Mouse (Mus musculus): ENCODE measurements around the gene Ehd2. TPM values are rescaled to one million over a fixed set of nuclear protein-coding genes. Genes with fewer than 3 reads are reported as not detected.
"Not testable (repeated sequence)": the region's sequence is repeated elsewhere in the genome, so short reads cannot be mapped to it uniquely, and the experiment has no call there.

Ehd2 gene
- total RNA-seq, 2 experiments from 2014 or later = 4.5 to 6.1 TPM

DNA sequence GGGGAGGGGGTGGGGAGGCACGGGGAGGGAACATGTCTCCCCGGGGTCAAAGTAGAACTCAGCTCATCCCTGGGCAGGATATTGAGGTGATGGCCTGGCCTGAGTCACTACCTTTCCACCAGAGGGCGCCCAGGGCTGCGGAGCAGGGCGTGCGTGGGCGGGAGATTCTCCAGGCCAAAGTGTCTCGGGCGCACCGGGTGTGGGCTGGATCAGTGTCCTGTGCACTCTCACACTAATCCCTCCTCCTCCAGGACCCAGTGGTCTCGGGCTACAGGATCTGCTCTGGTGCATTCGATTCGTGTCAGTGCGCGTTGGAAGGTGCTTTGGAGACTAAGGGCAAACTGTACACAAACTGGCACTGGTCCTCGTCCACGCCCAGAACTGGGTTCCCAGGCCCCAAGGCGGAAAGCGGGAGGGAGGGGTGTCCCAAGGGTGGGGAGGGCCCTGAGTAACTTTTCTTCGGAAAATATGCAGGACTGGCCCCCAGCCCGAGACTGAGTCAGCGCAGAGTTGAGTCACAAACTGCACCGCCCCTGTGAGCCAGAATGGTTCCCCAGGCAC, 18.9 kb downstream of the Ehd2 start:
- DNase-seq (ENCODE audit: low spot score in 2 of 2) = peak; percentile 71 to 72

DNA sequence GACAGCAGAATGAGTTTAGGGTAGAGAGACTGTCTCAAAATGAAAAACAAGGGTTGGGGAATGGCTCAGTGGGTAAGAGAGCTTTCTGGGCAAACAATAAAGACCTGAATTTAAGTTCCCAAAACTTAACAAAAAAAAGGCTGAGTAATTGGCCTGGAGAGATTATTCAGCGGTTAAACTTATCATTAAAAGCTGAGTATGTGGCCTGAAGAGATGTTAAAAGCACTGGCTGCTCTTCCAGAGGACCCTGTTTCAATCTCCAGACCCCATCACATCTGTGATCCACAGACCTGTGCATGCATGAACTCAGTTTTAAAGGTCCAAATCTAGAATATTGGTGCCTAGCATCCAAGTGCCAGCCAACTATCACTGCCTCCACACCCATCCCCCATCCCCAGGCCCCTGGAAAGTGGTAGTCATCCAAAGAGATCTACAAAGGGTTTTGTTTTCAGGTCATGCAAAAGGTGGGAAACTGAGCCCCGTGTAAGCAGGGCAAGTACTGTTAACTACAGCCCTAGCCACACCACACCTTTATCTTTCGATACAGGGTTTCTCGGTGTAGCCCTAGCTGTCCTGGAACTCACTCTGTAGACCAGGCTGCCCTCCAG, 19.6 kb downstream of the Ehd2 start:
- no peak for DNase-seq (ENCODE audit: low spot score in 2 of 2)

DNA sequence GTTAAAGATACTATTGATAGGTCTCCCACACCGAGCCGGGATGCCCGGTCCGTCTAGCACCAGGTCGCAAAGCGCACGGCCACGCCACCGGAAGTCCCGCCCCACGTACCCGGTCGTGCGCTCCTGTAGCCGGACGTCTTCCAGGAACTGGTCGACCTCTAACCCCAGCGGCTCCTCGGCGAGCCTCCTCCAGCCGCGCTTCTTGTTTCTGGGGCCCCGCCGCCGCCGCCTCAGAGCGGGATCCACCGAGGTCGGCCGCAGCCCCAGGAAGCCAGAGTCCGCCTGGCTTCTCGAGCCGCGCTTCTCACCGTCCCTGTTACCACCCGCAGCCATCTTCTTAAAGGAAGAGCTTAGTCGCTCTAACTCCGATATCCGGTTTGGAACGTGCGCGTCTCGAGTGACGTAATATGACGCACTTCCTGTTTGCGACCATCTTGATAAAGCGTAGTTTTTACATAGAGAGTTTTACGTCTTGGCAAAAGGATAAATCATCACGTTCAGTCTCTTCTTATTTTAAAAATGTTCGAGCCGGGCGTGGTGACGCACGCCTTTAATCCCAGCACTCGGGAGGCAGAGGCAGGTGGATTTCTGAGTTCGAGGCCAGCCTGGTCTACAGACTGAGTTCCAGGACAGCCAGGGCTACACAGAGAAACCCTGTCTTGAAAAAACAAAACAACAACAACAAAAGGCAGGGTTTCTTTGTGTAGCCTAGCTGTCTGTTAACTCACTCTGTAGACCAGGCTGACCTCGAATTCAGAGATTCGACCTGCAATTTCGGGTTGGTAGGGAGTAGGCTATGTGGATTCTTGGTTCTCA, 21.4 kb downstream of the Ehd2 start, which contains the start of gene Nop53:
Gene Nop53 (minus strand): TSS at position 354 of the 816 bp plus-strand sequence.
- DNase-seq (ENCODE audit: low spot score in 2 of 2) = peak; percentile 92 to 94

DNA sequence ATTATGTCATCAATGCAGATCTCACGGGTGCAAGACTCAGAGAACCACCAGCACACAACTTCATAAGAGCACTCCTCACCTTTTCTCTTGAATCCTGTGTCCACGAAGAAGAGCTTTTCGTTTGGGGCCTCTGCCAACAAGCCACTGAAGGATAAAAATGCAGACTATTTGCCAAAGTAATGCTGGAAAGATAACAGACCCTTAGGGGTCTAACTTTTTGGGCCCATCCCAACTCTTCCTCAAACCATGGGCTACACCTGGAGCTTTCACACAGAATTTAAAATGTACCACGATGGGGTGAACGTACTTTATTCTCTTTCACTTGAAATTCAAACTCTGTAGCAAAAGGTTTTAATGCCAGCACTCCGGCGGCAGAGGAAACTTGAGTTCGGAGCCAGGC, 22.2 kb downstream of the Ehd2 start:
- DNase-seq (ENCODE audit: low spot score in 2 of 2) = no peak

DNA sequence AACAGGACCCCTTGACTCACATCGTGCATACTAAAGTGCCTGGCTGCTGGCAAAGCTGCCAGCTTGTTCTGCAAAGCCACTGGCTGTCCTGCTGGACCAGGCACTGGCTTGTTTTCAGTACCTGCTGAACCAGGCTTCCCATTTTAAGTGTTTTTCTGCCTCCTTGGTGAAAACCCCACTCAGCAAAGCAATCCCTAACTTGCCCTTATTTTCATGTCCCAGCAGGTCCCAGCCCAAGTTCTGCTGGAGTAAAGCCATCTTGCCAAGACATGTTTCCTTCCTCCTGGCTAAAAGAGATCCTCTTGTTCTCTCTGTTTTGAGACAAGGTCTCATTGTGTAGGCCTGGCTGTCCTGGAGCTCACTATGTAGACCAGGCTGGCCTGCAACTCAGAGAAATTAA, 23.1 kb downstream of the Ehd2 start:
- DNase-seq (ENCODE audit: low spot score in 2 of 2) = no peak

DNA sequence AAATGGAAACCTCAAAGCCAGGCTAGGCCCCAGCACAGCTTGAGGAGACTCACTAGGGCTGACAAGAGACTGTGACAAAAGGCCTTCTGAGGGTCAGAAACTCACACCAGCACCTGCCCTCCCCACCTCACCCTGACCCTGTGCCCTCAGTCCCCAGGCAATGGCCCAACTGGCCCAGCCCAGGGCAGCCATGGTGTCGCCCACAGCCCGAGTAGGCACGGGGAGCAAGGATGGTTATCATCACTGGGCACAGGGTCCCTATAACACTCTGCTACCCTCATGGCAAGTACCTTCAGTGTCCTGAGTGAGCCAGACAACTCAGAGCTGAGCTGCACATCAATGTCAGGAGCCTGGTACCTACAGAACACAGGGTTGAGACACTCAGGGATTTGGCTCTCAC, 28.7 kb downstream of the Ehd2 start:
- DNase-seq (ENCODE audit: low spot score in 2 of 2) = no peak

DNA sequence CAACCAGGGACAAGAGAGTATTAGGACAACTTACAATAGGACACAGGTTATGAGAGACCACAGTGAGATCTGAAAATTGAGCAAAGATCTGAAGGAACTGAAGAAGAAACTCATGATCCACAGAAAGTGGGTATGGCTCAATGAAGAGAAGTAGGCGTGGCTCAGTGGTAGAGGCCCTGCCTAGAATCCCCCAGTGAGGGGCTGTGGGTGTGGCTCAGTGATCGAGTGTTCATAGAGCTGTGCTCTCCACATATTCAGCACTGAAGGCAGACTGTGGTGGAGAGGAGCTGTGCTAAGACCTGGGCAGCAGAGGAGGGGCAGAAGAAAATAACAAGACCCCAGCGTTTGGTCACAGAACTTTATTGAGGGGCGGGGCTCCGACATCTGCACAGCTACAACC, 29.9 kb downstream of the Ehd2 start:
- no peak for DNase-seq (ENCODE audit: low spot score in 2 of 2)

DNA sequence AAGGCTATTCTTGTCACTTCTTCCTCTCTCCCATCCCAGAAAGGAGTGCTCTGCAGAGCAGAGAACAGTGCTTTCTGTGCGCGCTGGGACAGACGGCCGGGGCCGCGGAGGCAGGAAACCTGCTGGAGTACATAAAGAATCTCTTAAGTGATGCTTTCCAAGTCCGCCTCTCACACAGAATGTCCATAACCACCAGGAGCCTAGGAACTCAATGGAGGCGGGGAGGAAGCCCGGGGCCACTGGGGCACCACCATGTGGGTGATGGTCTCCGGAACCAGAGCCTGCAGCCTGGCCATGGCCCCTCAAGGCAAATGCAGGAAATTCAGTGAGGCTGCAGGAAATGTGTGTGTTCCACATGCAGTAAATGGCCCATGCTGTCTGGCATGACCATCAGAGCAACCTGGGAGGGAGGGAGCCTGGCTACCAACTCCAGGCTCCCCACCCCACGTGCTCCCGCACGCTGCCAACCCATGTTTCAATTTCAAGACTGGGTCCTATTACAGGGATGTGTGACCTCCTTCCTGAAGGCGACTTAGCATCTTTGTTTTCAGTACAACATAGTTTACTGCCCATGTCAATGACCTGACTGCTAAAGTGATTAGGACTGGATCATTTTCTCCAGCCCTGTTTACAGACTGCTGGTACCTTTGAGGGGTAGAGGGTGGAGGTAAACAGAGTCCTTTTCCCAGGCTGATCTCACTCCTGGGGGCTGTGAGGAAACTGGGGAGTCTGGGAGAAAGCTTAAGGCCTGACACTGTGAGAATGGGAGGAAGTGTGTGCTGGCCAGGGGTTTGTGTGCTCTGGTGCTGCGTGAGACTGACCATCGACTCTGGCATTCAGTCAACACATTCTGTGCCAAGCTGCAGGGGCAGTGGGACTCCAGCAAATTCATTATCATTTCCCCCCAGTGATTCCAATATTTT, 33.7 kb downstream of the Ehd2 start:
- DNase-seq (ENCODE audit: low spot score in 2 of 2) = peak; percentile 65 to 73

DNA sequence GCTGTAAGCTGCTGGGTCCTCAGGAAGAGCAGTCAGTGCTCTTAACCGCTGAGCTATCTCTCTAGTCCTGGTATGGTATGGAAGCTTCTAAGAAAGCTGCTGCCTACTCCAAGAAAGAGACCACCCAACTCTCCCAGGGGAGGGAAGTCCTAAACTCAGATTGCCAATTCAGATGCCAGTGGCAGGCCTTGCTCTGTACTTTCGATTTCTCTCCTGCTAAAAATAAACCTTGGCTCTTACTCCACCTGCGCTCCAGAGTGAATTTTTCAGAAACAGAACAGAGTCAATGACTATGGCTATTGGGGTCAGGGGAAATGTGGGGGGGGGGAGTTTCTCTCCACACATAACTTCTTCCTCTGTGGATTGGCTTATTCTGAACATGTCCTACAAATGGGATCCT, 35.7 kb downstream of the Ehd2 start:
- no peak for DNase-seq (ENCODE audit: low spot score in 2 of 2)

DNA sequence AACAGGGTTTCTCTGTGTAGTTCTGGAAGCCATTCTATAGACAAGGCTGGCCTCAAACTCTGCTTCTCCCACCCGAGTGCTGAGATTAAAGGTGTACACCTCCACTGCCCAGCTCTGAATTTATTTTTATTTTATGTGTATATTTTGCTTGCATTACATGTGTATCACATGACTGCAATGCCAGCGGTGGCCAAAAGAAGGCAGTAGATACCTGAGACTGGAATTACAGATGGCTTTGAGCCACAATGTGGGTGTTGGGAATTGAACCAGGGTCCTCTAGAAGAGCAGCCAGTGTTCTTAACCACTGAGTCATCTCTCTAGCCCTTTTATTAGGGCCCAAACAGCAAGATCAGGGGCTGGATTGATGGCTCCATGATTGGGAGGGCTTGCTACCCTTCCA, 36.8 kb downstream of the Ehd2 start:
- DNase-seq (ENCODE audit: low spot score in 2 of 2) = no peak

DNA sequence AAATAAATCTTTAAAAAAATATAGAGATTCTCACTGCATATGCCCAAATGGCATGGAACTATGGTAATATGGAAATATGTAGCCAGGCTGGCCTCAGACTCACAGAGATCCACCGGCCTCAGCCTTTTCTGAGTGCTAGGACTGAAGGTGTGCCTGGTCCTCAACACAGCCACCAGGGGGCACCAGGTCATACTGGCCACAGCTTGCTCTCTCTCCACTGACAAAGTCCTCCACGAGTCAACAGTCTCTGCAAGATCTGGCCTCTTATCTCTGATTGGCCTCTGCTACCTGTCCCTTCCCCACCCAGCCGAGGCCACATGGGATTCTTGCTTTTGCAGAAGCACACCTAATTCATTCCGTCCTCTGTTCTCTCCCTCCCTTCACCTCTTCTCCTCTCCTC, 37.5 kb downstream of the Ehd2 start:
- DNase-seq (ENCODE audit: low spot score in 2 of 2) = peak; percentile 30 to 47

DNA sequence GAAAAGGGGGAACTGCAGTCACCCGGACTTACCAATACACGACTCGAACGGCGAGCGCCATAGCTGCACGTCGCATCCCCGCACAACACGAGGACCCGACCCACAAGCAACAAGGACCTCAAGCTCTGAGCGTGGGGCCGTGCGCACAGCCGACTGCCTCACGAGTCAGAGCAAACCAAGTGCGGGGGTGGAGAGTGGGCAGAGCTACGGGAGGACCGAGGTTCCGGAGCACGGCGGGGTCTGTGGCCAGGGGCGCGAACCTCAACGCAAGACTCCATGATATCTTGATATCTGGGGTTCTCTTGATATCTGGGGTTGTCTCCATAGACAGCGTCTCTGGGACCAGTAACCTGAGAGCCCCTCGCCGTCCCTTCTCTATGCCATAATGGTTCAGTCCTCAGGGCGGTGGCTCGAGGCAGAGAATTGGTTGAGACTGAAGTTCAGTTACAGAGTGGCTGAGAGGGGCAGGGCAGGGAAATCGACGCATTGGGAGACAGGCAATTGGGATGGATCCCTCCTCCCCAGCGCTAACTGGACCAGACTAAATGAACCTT, 45.1 kb downstream of the Ehd2 start, which contains the start of gene Selenow:
Gene Selenow (minus strand): TSS at position 183 of the 554 bp plus-strand sequence.
- peak; percentile 86 to 93 for DNase-seq (ENCODE audit: low spot score in 2 of 2)

DNA sequence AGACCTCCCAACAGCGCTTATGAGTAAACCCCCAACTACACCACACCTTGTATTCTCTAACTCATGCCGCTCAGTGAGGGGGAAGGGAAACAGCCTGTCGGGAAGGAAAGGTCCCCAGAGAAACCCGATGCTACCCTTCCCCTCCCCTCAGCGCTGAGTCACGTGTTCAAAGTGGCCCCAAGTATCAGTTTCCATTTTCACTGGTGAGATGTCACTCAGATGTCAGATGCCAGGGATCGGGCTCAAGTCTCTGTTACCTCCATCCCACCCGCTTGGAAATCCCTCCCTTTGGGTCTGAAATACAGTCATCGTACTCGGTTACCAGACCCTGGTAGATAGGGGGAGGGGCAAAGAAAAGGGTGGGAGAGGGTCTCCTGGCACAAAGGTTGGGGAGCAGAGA, 45.6 kb downstream of the Ehd2 start:
- no peak for DNase-seq (ENCODE audit: low spot score in 2 of 2)

DNA sequence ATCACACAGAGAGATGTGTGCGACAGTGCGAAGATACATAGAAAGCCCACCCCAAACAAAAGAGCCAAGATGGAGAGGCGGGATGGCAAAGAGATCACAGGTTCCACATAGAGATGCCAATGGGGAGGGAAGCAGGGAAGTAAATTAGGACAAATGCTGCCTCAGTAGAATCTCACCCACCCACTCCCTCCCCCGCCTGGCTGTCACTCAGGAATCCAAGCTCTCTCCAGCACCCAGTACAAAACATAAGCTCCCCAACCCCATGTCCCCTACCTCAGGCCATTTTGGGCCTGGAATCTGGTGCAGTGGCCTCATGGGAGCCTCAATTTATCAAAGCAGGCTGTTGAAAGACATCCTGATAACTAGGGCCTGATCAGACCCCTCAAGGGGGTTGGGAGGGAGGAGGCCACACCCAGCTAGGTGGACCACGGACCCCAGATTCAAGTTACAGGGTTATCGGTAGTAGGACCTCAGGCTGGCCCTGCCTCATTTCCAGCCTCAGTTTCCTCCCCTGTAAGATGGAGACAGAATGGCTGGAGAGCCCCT, 46.6 kb downstream of the Ehd2 start:
- peak in 1 of 2 experiments; percentile 57 for DNase-seq (ENCODE audit: low spot score in 2 of 2)

DNA sequence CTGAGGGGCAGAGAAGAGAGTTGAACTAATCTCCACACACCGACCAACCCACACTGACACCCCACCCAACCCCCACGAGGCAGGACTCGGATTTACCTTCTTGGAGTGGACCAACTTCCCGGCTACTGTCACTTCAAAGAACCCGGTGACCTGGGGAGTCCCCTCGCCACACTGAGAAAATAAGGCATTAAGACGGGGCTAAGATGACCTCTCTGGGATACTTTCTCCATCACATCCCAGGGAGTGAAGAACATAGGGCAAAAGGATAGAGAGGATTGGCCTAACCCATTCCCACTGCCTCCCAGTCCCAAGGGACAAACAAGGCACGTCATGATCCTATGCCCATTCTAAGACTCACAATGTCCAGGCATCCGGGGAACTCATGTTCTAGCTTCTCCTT, 47.4 kb downstream of the Ehd2 start:
- DNase-seq (ENCODE audit: low spot score in 2 of 2) = no peak

DNA sequence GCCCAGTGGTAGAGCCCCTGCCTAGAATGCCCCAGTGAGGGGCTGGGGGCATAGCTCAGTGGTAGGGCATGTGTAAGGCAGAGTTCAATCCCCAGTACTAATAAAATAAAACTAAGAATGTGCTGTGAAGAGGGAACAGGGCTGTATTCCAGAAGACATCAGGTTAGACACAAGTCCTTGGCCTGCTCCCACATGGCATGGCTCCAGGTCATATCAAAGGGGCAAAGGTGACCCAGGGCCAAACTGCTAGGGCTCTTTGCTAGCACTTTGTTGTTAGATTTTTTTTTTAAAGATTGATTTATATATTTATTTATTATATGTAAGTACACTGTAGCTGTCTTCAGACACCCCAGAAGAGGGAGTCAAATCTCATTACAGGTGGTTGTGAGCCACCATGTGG, 49.0 kb downstream of the Ehd2 start:
- DNase-seq (ENCODE audit: low spot score in 2 of 2) = no peak

DNA sequence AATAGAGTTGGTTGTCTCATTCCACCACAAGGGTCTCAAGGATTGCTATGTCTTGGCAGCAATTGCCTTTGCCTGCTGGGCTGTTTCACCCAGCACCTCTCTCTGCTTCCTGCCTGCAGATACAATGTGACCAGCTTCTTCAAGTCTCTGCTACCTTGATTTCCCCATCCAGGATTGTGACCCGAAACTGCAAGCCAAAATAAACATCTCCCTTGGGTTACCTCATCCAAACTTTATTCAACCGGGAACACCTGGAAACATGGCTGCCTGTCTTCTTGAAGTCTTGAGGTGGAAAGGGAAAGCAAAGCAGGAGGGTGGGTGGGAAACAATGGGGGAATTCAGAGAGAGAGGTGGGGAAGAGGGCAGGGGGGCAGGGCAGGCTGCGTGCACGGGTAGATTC, 50.4 kb downstream of the Ehd2 start:
- no peak for DNase-seq (ENCODE audit: low spot score in 2 of 2)

DNA sequence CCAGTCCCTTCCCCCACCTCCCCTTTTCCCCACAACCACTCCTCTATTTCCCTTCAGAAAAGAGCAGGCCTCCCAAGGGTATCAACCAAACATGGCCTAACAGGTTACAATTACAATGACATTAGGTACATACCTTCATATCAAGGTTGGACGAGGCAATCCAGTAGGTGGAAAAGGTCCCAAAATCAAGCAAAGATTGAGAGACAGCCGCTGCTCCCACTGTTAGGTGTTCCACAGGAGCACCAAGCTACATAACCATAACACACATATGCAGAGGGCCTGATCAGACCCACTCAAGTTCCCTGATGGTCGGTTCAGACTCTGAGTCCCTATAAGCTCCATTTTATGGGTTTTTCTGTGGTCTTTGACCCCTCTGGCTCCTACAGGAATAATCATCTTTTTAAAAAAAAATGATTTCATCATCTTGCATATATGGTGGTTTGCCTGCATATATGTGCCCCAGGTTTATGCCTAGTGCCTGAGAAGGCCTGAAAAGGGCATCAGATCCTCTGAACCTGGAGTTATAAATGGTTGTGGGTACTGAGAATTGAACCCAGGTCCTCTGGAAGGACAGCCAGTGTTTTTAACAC, 51.1 kb downstream of the Ehd2 start:
- no peak for DNase-seq (ENCODE audit: low spot score in 2 of 2)

DNA sequence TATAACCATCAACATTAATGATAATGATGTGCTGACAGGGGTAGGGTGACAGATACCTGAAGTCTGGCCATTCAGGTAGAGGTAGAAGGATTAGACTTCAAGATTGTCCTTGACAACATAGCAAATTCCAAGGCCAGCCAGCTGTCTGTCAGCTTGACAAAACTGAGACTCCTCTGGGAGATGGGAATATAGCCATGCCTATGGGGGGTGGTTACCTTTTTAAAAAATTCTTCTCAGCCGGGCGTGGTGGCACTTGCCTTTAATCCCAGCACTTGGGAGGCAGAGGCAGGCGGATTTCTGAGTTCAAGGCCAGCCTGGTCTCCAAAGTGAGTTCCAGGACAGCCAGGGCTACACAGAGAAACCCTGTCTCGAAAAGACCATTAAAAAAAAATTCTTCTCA, 51.7 kb downstream of the Ehd2 start:
- not testable (repeated sequence) for DNase-seq (ENCODE audit: low spot score in 2 of 2)

DNA sequence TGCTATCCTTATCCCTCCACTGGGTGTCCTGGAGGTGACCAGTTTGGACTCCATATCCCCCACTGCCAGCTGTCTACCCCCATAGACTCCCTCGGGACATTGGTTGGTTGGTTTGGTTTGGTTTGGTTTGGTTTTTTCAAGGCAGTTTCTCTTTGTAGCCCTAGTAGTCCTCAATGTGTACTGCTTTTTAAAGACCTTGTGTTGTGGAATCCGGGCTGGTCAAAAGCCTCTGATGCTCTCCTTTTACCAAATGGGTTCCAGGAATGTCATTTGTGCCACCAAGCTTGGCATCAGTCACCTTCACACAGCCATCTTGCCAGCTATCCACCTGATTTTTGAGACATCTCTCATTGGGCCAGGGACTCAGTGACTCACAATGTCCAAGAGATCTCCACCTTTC, 52.6 kb downstream of the Ehd2 start:
- no peak for DNase-seq (ENCODE audit: low spot score in 2 of 2)
